Mouse (Mus musculus) lung, postnatal 10 days (tissue): ENCODE measurements around the gene Ubtd1.
"Not testable (repeated sequence)": the region's sequence is repeated elsewhere in the genome, so short reads cannot be mapped to it uniquely, and the experiment has no call there.

Experiments used
- DNase-seq: peaks from one replicate; pipeline ENCODE4 v3.0.0; 2021

Gene Ubtd1

DNA sequence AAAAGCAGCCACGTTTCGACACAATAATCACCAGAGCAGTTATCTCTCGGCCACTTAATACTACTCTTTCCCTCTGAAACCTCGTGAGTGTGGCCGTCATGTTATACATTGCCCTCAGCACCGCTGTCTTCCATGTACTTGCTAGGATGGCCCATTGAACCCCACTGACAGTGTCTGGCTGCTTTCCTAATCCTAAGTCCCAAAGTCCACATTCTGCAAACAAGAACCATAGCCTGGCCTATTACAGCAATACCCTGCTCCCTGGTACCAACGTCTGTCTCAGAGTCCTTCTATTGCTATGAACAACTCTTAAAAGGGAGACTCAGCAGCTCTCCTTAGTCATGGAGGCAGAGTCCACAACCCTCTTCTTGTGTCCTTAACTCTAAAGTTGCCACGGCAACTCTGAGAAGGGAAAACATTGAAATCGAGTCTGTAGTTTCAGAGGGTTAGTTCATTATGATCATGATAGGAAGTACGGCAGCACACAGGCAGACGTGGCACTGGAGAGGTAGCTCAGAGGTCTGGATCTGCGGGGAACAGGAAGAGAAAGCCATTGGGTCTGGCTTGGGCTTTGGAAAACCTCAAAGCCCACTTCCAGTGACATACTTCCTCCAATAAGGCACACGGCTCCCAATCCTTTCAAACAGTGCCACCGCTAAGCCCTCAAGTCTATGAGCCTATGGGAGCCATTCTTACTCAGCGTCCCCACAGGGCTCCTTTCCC is 90.5 kb downstream of the Ubtd1 start:
- no peak for DNase-seq

DNA sequence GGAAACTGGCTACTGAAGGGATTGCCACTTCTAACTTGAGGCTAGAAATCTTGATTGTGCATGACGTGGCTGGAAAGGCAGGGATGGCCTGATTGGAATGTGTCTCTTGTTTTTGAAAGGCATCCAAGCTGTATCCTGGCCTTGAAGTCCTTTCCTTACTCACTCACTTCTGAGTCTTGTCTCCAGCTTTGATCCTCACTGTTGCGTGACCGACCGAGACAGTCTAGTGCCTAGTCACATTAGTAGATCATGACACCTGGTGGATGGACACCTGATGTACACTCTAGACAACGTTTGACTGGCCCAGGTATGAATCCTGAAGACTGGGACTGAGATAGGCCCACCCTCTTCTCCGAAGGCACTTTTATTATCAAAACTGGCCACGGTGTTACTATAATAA is 91.2 kb downstream of the Ubtd1 start:
- DNase-seq = no peak

DNA sequence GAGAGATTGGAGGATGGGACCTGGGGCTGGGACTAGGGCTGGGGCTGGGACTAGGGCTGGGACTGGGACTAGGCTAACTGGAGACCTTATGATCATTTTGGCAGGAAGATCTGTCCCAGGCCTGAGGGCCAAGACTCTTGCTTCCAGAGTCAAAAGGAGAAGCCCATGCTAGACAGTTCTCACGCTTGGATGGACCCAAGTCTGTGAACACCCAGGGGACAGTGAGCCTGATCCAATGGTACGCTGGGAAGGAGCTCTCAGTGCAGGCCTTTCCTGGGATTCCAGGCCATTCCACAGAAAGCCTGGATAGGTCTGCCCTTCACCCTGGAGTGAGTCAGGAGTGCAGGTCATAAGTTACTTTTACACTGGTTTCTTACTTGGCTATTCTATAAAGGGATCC is 93.5 kb downstream of the Ubtd1 start:
- no peak for DNase-seq

DNA sequence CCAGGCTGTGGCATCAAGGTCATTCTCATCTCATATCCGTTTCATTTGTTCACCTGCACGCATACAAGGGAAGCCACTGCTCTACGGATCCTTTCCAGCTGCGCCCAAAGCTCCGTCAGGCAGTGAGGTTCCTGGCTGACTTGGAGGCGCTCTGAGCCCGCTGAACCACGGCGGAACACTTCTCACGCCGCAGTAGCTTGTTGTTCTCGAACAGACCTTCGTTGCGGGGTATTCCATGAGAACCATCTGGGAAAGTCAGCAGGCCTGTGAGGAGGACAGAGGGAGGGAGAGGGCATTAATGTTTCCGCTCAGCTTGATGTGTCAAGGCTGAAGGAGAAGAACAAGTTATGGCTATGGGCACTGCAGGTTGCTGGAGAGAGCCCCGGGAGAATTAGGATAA is 94.4 kb downstream of the Ubtd1 start:
- DNase-seq = no peak

DNA sequence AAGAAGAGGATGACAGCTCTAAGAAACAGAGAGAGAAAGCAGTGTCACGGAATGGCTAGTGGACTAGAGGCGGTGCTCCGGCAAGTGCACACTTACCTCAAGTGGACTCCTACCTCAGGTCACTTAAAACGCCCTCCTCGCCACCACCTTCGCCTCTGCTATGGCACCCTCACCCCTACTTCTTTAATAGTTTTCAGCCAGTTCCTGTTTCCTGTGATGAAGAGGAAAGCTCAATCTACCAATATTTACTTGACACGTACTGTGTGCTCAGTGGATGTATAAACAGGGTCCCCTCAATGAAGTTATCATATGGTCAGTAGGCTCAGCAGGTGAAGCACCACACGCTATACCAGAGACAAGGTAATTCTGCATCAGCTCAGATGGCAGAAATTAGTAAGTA is 97.0 kb downstream of the Ubtd1 start:
- DNase-seq = no peak

DNA sequence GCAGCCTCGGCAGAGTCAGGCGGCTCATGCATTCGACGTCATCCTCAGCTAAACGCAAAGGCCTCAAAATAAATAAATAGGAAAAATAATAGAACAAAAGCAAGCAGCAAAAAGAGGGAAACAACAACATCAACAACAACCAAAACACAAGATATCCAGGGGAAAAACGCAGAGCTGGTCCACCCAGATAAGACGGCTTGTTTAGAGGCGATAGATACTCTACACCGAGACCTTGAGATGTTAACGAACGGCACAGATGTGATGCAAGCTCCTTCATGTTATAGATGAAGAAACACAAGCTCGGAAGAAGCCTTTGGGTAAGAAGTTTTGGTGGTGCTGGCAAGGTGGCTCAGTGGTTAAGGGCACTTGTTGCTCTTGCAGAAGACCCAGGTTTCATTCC is 97.4 kb downstream of the Ubtd1 start:
- DNase-seq = no peak

DNA sequence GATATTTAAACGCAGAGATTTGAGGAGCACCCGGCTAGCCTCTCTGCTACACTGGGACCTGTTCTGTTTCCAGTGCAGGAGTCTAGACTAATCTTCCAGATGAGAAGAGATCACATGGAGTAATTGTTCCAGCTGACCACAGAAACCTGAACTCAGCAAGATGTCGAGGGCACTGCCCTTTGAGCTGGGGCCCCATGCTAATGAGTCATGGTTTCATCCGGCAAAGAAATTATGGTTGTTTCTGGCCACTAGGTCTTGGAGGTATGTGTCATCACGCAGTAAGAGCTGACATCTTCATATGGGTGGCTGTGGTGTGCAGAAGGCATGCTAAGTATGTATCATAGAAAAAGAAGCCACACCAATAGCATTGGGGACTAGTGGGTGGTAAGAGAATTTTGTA is 98.4 kb downstream of the Ubtd1 start:
- DNase-seq = no peak

DNA sequence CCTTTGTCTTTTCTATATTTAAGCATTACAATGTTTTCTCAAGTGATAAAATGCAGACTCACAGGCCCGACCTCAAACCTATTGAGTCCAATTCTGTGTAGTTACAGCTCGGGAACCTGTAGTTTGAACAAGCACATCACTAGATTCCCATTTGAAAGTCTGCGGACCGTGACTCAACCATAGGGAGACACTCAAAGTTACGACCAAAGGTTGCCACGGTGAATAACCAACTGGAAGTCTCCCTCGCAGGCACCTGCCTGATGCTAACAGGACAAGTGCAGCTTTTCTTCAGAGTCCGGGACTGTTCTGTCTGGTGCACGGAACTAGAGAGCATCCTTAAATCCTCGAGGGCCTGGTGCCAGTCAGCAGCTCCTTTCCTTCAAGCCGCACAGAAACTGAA is 98.9 kb downstream of the Ubtd1 start:
- no peak for DNase-seq

DNA sequence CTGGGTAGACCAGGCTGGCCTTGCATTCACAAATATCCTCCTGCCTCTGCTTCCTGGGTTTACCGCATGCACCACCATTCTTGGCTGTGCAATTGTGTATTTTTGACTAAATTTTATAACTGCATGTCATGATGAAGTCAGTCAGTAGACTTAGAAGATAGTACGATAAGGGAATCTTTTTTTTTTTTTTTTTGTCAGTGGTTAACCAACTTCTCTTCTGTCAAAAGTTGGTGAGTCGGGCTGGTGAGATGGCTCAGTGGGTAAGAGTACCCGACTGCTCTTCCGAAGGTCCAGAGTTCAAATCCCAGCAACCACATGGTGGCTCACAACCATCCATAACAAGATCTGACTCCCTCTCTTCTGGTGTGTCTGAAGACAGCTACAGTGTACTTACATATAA is 100.0 kb downstream of the Ubtd1 start:
- not testable (repeated sequence) for DNase-seq
